12 mouse cellular contexts compared by ENCODE assay signal in genomic region chr5:64358639-64359584, GRCm38 (mm10).
DNase-seq lines count a peak whose midpoint lies in the region; ATAC-seq and TF ChIP-seq lines count a peak whose summit lies in the region.
"Had no signal": no experiment of that assay in that cellular context is flagged by ENCODE, and none has a peak within 500 bp of the region (broad histone marks: within the 10 kb centered on the region; RNA-seq: fewer than 3 reads in every experiment).

No protein-coding gene starts in this region.

- no peak overlapping the region for H3K4me3 ChIP-seq in heart, embryonic 11.5 days (ENCODE audit: low read depth, low read length)
- H3K4me3 ChIP-seq in midbrain, embryonic 13.5 days (replicated peaks): no peak overlapping the region
- H3K4me3 ChIP-seq in midbrain, embryonic 14.5 days (replicated peaks; ENCODE audit: low read depth, low read length): no peak overlapping the region
- H3K4me3 ChIP-seq in intestine, embryonic 16.5 days (ENCODE audit: low read length): no peak overlapping the region
- no peak overlapping the region for H3K4me3 ChIP-seq in stomach, postnatal 0 days (ENCODE audit: low read depth, low read length)

- no peak for TF ChIP-seq CTCF in stomach, postnatal 0 days (IDR thresholded peaks at IDR 0.05; ENCODE audit: low read depth)

- H3K4me2 ChIP-seq in heart, embryonic 11.5 days: no peak overlapping the region
- no peak overlapping the region for H3K4me2 ChIP-seq in midbrain, embryonic 13.5 days (replicated peaks)
- H3K4me2 ChIP-seq in midbrain, embryonic 14.5 days (ENCODE audit: low read length): no peak overlapping the region
- H3K4me2 ChIP-seq in intestine, embryonic 16.5 days (ENCODE audit: low read depth, low read length): no peak overlapping the region
- no peak overlapping the region for H3K4me2 ChIP-seq in stomach, postnatal 0 days (replicated peaks; ENCODE audit: low read depth)

- H3K9ac ChIP-seq in heart, embryonic 11.5 days (ENCODE audit: low read depth, low read length): 0 out of 2 replicates have a peak overlapping the region, but pooled peaks have one; percentile 40
- no peak overlapping the region for H3K9ac ChIP-seq in midbrain, embryonic 13.5 days (replicated peaks)
- no peak overlapping the region for H3K9ac ChIP-seq in midbrain, embryonic 14.5 days (replicated peaks; ENCODE audit: low read length)
- no peak overlapping the region for H3K9ac ChIP-seq in intestine, embryonic 16.5 days (ENCODE audit: low read depth, low read length)
- no peak overlapping the region for H3K9ac ChIP-seq in stomach, postnatal 0 days (ENCODE audit: low read length)
- H3K9ac ChIP-seq: liver, postnatal 0 days had no signal

- 58% methylated on average over 18 of the region's 18 CpGs for WGBS in heart, embryonic 11.5 days (ENCODE audit: insufficient replicate concordance)
- 83% methylated on average over 18 of the region's 18 CpGs for WGBS in midbrain, embryonic 13.5 days
- WGBS in midbrain, embryonic 14.5 days: 86% methylated on average over 18 of the region's 18 CpGs
- WGBS in intestine, embryonic 16.5 days: 59% methylated on average over 18 of the region's 18 CpGs
- WGBS in stomach, postnatal 0 days: 48% methylated on average over 18 of the region's 18 CpGs

- H3K9me3 ChIP-seq in heart, embryonic 11.5 days (replicated peaks; ENCODE audit: control insufficient read depth, low read length): no peaks in the 10 kb centered on the region
- no peaks in the 10 kb centered on the region for H3K9me3 ChIP-seq in midbrain, embryonic 13.5 days
- no peaks in the 10 kb centered on the region for H3K9me3 ChIP-seq in midbrain, embryonic 14.5 days (ENCODE audit: control insufficient read depth, low read length)
- H3K9me3 ChIP-seq in intestine, embryonic 16.5 days (ENCODE audit: control insufficient read depth, low read length): no peaks in the 10 kb centered on the region
- H3K9me3 ChIP-seq in stomach, postnatal 0 days (ENCODE audit: control insufficient read depth, low read length): no peaks in the 10 kb centered on the region

- no peaks in the 10 kb centered on the region for H3K36me3 ChIP-seq in heart, embryonic 11.5 days (ENCODE audit: control insufficient read depth, insufficient read depth, low read length)
- no peaks in the 10 kb centered on the region for H3K36me3 ChIP-seq in midbrain, embryonic 13.5 days
- no peaks in the 10 kb centered on the region for H3K36me3 ChIP-seq in midbrain, embryonic 14.5 days (ENCODE audit: control insufficient read depth, insufficient read depth, low read length)
- no peaks in the 10 kb centered on the region for H3K36me3 ChIP-seq in intestine, embryonic 16.5 days (ENCODE audit: control insufficient read depth, insufficient read depth, low read length)
- H3K36me3 ChIP-seq in stomach, postnatal 0 days (ENCODE audit: control insufficient read depth, insufficient read depth, low read length): no peaks in the 10 kb centered on the region

- no peak for ATAC-seq in heart, embryonic 11.5 days (replicated peaks; ENCODE audit: insufficient number of reproducible peaks, low FRiP score, low TSS enrichment)
- ATAC-seq in midbrain, embryonic 13.5 days: no peak
- no peak for ATAC-seq in midbrain, embryonic 14.5 days (ENCODE audit: low FRiP score, low TSS enrichment)
- peak; percentile 53; the same call in 1 of the 2 replicates for ATAC-seq in intestine, embryonic 16.5 days
- ATAC-seq in stomach, postnatal 0 days (ENCODE audit: low FRiP score, low TSS enrichment): peak; percentile 48; the same call in 1 of the 2 replicates
- no peak for ATAC-seq in erythroid progenitor cell, adult 5-6 weeks (replicated peaks; ENCODE audit: low FRiP score, poor library complexity, severe bottlenecking)
- ATAC-seq: inflammation-experienced regulatory T-cells, adult 6 months; liver, postnatal 0 days had no signal

- no peaks in the 10 kb centered on the region for H3K27me3 ChIP-seq in heart, embryonic 11.5 days (ENCODE audit: control insufficient read depth, insufficient read depth, low read length)
- no peaks in the 10 kb centered on the region for H3K27me3 ChIP-seq in midbrain, embryonic 13.5 days
- H3K27me3 ChIP-seq in midbrain, embryonic 14.5 days (ENCODE audit: control insufficient read depth, insufficient read depth, low read length): no peaks in the 10 kb centered on the region
- H3K27me3 ChIP-seq in intestine, embryonic 16.5 days (replicated peaks; ENCODE audit: control insufficient read depth, insufficient read depth, low read length): no peaks in the 10 kb centered on the region
- no peaks in the 10 kb centered on the region for H3K27me3 ChIP-seq in stomach, postnatal 0 days (ENCODE audit: control insufficient read depth, insufficient read depth, low read length)

- 0 out of 2 replicates have a peak, but pooled peaks cover 5% of the 10 kb centered on the region for H3K4me1 ChIP-seq in heart, embryonic 11.5 days (ENCODE audit: control insufficient read depth, insufficient read depth, low read length)
- H3K4me1 ChIP-seq in midbrain, embryonic 13.5 days (replicated peaks): peaks cover 12% of the 10 kb centered on the region
- peaks cover 3% of the 10 kb centered on the region; the same call in 1 of the 2 replicates for H3K4me1 ChIP-seq in midbrain, embryonic 14.5 days (ENCODE audit: control insufficient read depth, insufficient read depth, low read length)
- H3K4me1 ChIP-seq in intestine, embryonic 16.5 days (ENCODE audit: control insufficient read depth, insufficient read depth, low read length): peaks cover 17% of the 10 kb centered on the region
- peaks cover 2% of the 10 kb centered on the region; the same call in 1 of the 2 replicates for H3K4me1 ChIP-seq in stomach, postnatal 0 days (replicated peaks; ENCODE audit: control insufficient read depth, insufficient read depth)

- no peak for TF ChIP-seq EP300 in stomach, postnatal 0 days (optimal IDR thresholded peaks at IDR 0.05)

- no peak overlapping the region for H3K27ac ChIP-seq in heart, embryonic 11.5 days (ENCODE audit: low read depth, low read length)
- peak overlapping the region; percentile 19; the same call in 1 of the 2 replicates for H3K27ac ChIP-seq in midbrain, embryonic 13.5 days
- H3K27ac ChIP-seq in midbrain, embryonic 14.5 days (replicated peaks; ENCODE audit: low read depth, low read length): no peak overlapping the region
- peak overlapping the region; percentile 50 for H3K27ac ChIP-seq in intestine, embryonic 16.5 days (ENCODE audit: low read length)
- peak overlapping the region; percentile 82 for H3K27ac ChIP-seq in stomach, postnatal 0 days (replicated peaks)

- intact Hi-C loops in heart, postnatal 25 days (cut with DNase I): no loop called here

- DNase-seq in heart, postnatal 25 days (ENCODE audit: low spot score): no peak
- no peak for DNase-seq in midbrain, embryonic 14.5 days
- no peak for DNase-seq in stomach, postnatal 0 days (ENCODE audit: low spot score)
- no peak for DNase-seq in cerebellum, postnatal 4 days (ENCODE audit: low spot score in 2 of 2)
- DNase-seq: liver, postnatal 0 days; right cerebral cortex, adult 18-20 months; thymus, adult 2 months had no signal

Comparison
In these comparisons a context has a peak if more than half of its experiments do, and no peak if none do; other contexts are left out.
1. H3K27ac ChIP-seq: peak in midbrain, embryonic 13.5 days (single experiment), intestine, embryonic 16.5 days (single experiment) and stomach, postnatal 0 days (single experiment); none in heart, embryonic 11.5 days (single experiment) and midbrain, embryonic 14.5 days (single experiment).
2. ATAC-seq: peak in intestine, embryonic 16.5 days (single experiment) and stomach, postnatal 0 days (single experiment); none in heart, embryonic 11.5 days (single experiment), midbrain, embryonic 13.5 days (single experiment), midbrain, embryonic 14.5 days (single experiment) and erythroid progenitor cell, adult 5-6 weeks (single experiment).